Mouse (Mus musculus) B cell, adult 2 months (primary cell): ENCODE data around the gene Pole2.
A peak's percentile ranks its signal among the peaks of the same experiment; 100 is the strongest.
"Not testable (repeated sequence)": the region's sequence is repeated elsewhere in the genome, so short reads cannot be mapped to it uniquely, and the experiment has no call there.

Source experiments
- DNase-seq, 2 experiments: peaks; one replicate each; pipeline ENCODE4 v3.0.0; 2022

Gene Pole2

DNA sequence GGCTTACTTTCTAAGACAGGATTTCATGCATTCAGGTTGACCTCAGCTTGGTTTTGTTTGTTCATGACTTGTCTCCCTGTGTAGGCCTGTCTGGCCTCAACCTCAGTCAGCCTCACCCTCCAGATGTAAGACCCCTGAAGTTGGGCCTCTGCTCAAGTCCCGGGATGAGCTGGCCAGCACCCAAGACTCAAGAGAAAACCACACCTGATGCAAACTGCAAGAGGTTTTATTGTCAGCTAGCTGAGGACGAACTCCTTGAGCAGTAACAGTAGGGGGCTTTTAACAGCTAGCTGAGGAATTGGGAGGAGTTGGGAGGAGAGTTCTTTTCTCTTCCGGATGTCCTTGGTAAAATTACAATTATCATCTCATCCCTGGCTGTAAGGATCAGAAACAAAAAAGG lies 50.5 kb downstream of the Pole2 start:
- DNase-seq: no peak

GRCm38 (mm10) chr12:69175975-69176374 lies 52.0 kb downstream of the Pole2 start:
- DNase-seq: no peak

- DNase-seq: no peak
Measured at GRCm38 (mm10) chr12:69171307-69171706, 56.7 kb downstream of the Pole2 start.

DNA sequence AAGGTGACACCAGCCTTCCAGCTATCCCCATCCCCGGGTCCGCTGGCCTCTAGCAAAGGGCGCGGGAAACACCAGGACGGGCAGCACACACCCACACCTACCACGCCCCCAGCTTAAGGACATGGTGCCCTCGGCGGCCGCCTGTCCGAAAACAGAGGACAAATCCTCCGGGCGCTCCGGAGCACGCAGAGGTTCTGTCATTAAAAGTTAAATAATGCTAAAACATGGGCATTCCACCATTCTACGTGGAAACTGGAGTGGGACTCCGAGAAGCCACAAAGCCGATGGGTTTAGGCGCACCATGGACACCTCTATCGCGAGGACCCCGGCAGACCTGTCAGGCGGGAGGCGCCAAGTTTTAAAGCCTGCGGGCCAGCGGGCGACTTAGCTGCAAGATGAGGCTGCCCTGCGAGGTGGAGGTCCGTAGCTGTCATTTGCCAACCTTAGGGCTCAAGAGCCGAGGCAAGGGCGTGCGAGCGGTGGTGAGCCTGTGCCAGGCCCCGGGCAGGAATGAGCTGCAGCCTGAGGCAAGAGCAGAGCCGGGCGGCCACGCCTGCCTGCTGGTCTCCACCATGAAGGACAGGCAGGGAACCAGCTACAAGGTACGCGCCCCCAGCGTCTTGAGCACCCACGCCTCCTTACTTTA lies 59.4 kb downstream of the Pole2 start, which contains the start of gene Lrr1:
Lrr1 (plus strand) TSS at position 354 of the 646 bp plus-strand sequence.
- peak; percentile 91 to 93 for DNase-seq

- DNase-seq: no peak
Measured at GRCm38 (mm10) chr12:69167656-69168460, 60.1 kb downstream of the Pole2 start.

DNA sequence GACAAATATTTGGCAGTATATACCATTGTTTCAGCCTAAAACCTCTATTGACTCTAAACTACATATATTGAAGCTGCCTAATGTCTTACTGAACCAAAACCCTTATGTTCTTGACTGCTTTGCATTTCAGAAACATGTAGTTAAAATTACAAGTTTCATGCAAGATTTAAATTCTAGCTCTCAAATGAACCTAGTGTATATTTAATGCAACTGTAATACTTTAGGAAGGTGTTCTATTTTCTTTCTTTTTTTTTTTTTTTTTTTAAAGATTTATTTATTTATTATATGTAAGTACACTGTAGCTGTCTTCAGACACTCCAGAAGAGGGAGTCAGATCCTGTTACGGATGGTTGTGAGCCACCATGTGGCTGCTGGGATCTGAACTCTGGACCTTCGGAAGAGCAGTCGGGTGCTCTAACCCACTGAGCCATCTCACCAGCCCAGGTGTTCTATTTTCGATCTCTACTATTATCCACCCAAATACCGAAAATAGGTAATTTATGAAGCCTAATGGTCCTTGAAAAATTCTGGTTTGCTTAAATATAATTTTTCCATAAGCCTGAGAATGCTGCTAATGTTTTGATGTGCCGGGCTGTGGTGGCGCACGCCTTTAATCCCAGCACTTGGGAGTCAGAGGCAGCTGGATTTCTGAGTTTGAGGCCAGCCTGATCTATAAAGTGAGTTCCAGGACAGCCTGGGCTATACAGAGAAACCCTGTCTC lies 61.0 kb downstream of the Pole2 start:
- DNase-seq: not testable (repeated sequence)

GRCm38 (mm10) chr12:69164904-69165303 lies 63.1 kb downstream of the Pole2 start:
- DNase-seq: no peak

- DNase-seq: not testable (repeated sequence)
Measured at GRCm38 (mm10) chr12:69163586-69163985, 64.4 kb downstream of the Pole2 start.

DNA sequence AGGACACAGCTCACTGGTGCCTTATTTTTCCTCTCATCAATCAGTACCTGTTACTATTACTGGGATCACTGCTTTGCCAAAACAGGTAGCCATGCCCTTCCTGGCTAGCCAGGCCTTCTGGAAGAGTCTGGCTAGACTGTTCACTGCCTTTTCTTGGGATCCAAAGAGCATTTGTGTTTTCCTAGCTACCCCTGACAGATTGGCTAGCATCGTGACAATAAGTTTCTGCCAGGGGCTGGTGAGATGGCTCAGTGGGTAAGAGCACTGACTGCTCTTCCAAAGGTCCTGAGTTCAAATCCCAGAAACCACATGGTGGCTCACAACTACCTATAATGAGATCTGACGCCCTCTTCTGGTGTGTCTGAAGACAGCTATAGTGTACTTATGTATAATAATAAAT lies 67.3 kb downstream of the Pole2 start:
- DNase-seq: not testable (repeated sequence)

DNA sequence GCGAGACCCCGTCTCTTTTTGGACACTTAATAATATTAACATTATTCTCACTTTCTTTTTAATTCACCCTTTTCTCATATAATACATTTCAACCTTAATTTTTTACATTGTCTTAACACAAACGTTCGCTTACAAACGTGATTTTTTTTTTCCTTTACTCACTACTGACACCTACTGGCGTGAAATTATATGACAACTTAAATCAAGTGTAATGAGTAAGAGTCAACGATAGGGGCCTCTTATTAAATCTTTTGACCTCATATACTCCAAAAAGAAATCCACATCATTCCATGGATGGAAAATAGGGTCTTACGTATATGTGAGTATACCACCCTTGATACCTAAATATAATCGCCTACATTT lies 68.4 kb downstream of the Pole2 start:
- peak in 1 of 2 experiments; percentile 47 for DNase-seq

GRCm38 (mm10) chr12:69158765-69159577 lies 69.0 kb downstream of the Pole2 start, which contains the start of gene Rps29:
TSS of gene Rps29 (minus strand) at chr12:69159186.
- DNase-seq: peak; percentile 97 to 98

- no peak for DNase-seq
Measured at GRCm38 (mm10) chr12:69158366-69158764, 69.6 kb downstream of the Pole2 start.

GRCm38 (mm10) chr12:69157107-69157506 lies 70.9 kb downstream of the Pole2 start:
- no peak for DNase-seq

DNA sequence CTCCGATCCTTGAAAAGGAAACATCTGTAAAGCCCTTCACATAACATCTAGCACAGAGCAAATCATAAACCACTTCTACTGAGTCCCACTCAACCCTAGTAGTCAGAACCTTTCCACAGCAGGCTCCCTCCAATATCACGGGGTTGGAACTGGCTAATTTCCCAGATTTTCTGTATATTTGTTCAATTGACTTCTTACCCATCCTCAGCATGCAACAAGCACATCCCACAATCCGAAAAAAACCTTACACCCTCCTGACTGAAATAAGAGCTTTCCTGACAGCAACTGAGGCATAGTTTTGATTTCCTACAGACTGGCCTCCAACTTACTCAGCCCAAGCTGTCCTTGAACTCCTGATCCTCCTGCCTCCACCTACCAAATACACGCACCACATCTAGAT lies 71.6 kb downstream of the Pole2 start:
- no peak for DNase-seq

GRCm38 (mm10) chr12:69155923-69156322 lies 72.1 kb downstream of the Pole2 start:
- no peak for DNase-seq
